Mouse (Mus musculus) forebrain, embryonic 14.5 days (tissue): ENCODE measurements around the gene Wasf3. TPM values are rescaled to one million over a fixed set of nuclear protein-coding genes. Genes with fewer than 3 reads are reported as not detected.

ENCODE experiments used
- ATAC-seq: fragments of 200-750 bp; cut with Nextera tagmentation; 2 replicates; pipeline ENCODE4 v1.8.0; 2017; ENCODE audit warnings: mild to moderate bottlenecking, moderate library complexity
- DNase-seq: peaks from one replicate; pipeline ENCODE4 v3.0.0-alpha.2; 2015; ENCODE audit warnings: low spot score
- H3K27ac ChIP-seq: fragments of 300-500 bp; sonication (generic); 2 replicates; pipeline ENCODE4 v1.5.1; 2014; ENCODE audit warnings: low read depth, mild to moderate bottlenecking, control low read depth, low read length, moderate library complexity
- H3K27me3 ChIP-seq: fragments of 300-500 bp; sonication (generic); replicated peaks from 2 replicates; pipeline ENCODE4 v1.6.1; 2014; ENCODE audit warnings: low read length, control low read depth, mixed read lengths; ENCODE audit not compliant: control insufficient read depth, insufficient read depth
- H3K36me3 ChIP-seq: fragments of 300-500 bp; sonication (generic); 2 replicates; pipeline ENCODE4 v1.6.1; 2014; ENCODE audit warnings: low read length, control low read depth; ENCODE audit not compliant: control insufficient read depth, insufficient read depth
- H3K4me1 ChIP-seq: fragments of 300-500 bp; sonication (generic); 2 replicates; pipeline ENCODE4 v1.6.1; 2014; ENCODE audit warnings: antibody characterized with exemption, low read length, control low read depth; ENCODE audit not compliant: control insufficient read depth, insufficient read depth
- H3K4me2 ChIP-seq: fragments of 300-500 bp; sonication (generic); 2 replicates; pipeline ENCODE4 v1.6.1; 2014; ENCODE audit warnings: mild to moderate bottlenecking, control low read depth, low read length
- H3K4me3 ChIP-seq: fragments of 300-500 bp; sonication (generic); 2 replicates; pipeline ENCODE4 v1.5.1; 2014; ENCODE audit warnings: low read depth, low read length, control low read depth
- H3K9ac ChIP-seq: fragments of 300-500 bp; sonication (generic); 2 replicates; pipeline ENCODE4 v1.6.1; 2014; ENCODE audit warnings: mild to moderate bottlenecking, low read length, control low read depth, moderate library complexity
- H3K9me3 ChIP-seq: fragments of 300-500 bp; sonication (generic); replicated peaks from 2 replicates; pipeline ENCODE4 v1.6.1; 2016; ENCODE audit warnings: low read length, control low read depth, mixed read lengths; ENCODE audit not compliant: control insufficient read depth
- WGBS: fragments of 180-500 bp; shearing (Covaris S2); extraction: QIAGEN DNeasy Blood & Tissue Kit; methylation state at CpG from one replicate; pipeline ENCODE4 v1.1.7; 2014; 5-methylcytosine and 5-hydroxymethylcytosine counted together
- polyA plus RNA-seq: library from polyadenylated mRNA; unstranded; fragments of >200 nt; fragmentation: Nextera tagmentation; extraction: Ambion mirVana; gene quantifications from 2 replicates; pipeline ENCODE4 v1.2.1, GENCODE M21; 2014

Wasf3 gene
- polyA plus RNA-seq, 1 experiment from 2014 or later, result 5.3 TPM

DNA sequence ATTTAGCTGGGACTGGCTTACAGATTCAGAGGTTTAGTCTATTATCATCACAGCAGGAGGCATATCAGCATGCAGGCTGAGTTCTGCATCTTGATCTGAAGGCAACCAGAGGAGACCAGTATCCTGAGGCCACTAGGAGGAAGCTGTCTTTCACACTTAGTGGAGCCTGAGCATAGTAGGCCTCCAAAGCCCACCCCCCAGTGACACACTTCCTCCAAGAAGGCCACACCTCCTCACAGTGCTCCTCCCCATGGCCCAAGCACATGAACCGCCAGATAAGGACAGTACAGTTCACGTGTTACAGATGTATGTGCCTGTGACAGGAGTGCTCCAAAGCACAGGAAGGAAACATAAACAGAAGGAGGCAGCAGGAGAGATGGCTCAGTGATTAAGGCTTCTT, 58.0 kb downstream of the Wasf3 start:
- H3K4me2 ChIP-seq, result no peak overlapping the region
- DNase-seq, result no peak
- H3K4me3 ChIP-seq, result no peak overlapping the region
- H3K9ac ChIP-seq, result no peak overlapping the region
- H3K36me3 ChIP-seq, result peaks cover 5% of the 10 kb centered on the region; the same call in 1 of the 2 replicates
- no peaks in the 10 kb centered on the region for H3K9me3 ChIP-seq
- WGBS, result 85% methylated on average over 2 of the region's 2 CpGs
- H3K27me3 ChIP-seq, result no peaks in the 10 kb centered on the region
- ATAC-seq, result no peak
- no peaks in the 10 kb centered on the region for H3K4me1 ChIP-seq
- H3K27ac ChIP-seq, result no peak overlapping the region

DNA sequence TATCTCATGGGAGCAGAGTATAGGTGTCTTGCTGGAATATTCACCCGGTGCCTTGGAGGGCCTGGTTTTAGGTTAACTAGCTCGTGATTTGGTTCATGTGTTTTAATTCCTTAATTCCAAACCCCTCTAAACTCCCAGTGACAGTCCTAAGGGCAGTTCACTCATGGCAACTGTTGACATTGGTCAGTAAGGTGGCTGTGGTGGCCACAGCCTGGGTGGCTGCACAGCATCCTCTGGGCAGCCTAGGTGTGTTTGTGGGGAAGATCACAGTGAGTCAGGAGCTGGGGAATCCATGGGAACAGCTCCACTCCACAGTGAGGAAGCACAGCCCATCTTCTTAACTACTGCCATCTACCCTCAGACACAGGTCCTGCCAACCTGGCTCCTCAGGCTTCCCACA, 61.8 kb downstream of the Wasf3 start:
- Histone ChIP-seq H3K4me1 (no peaks in the 10 kb centered on the region), H3K9ac (no peak overlapping the region), H3K27me3 (no peaks in the 10 kb centered on the region), H3K27ac (no peak overlapping the region), H3K36me3 (no peaks in the 10 kb centered on the region), H3K4me2 (no peak overlapping the region), H3K9me3 (no peaks in the 10 kb centered on the region), H3K4me3 (no peak overlapping the region)
- no peak for DNase-seq
- ATAC-seq, result no peak
- WGBS, result 94% methylated on average over 2 of the region's 2 CpGs

DNA sequence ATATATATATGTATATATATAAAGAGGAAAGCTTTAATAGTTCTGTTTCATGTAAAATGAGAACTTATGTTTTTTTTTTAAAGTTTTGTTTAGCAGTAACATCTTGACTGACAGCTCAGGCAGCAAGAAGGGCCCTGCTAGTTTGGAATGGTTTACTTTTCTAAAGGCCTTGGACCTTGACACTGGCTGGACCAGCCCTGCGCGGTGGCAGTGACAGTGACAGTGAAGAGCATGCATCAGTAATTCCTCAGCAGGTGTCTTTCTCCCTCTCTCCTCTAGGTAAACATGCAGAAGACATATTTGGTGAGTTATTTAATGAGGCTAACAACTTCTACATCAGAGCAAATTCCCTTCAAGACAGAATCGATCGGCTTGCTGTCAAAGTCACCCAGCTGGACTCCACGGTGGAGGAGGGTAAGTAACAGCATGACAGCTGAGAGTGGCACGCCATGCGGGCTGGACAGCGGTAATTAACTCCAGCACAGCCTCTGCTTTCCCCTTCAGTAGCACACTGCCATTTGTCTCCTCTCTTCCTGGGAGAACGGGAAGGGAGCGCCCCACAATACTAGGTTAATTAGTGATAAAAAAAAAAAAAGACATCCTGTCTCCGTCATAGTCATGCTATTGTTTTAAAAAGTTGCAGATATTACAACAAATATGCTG, 66.9 kb downstream of the Wasf3 start:
- Histone ChIP-seq H3K4me2 (no peak overlapping the region), H3K27ac (no peak overlapping the region), H3K4me3 (no peak overlapping the region), H3K9me3 (no peaks in the 10 kb centered on the region), H3K4me1 (no peaks in the 10 kb centered on the region), H3K36me3 (peaks cover 17% of the 10 kb centered on the region; the same call in 1 of the 2 replicates), H3K27me3 (no peaks in the 10 kb centered on the region), H3K9ac (no peak overlapping the region)
- WGBS, result 68% methylated on average over 11 of the region's 11 CpGs
- DNase-seq (no peak), ATAC-seq (no peak)

DNA sequence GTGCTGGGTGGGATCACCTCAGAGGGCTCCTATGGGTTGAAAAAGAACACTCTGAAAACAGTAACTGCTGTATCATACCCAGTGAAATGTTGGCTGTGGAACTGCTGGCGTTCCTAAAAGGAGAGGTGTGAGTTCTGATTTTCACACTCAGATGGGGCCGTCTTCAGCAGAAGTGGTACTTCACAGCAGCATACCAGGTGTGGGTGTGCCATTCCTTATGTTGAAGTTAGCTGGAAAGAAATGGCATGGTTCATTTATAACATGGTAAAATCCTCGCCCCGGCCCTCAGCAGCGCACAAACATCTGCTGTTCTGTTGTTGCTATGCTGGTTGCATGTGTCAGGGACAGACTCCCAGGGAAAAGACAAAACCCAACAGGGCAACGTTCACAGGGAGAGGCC, 68.8 kb downstream of the Wasf3 start:
- 93% methylated on average over 6 of the region's 6 CpGs for WGBS

DNA sequence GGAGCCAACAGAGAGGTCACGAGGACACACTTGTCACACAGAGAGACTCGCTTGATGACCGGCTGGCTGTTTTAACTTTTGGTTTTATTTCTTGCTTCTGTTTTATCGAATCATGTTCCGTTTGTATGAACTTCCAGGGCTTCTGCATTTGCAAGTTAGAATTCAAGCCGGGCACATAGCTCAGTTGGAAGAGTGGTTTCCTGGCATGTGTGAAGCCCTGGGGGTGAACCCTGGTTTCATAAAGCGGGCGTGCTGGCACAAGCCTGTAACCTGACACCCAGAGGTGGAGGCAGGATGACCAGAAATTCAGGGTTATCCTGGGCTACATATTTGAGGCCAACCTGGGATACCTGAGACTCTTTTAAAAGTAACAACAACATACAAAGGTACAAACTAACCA, 76.8 kb downstream of the Wasf3 start:
- WGBS, result 92% methylated on average over 8 of the region's 8 CpGs
- H3K27ac ChIP-seq, result no peak overlapping the region
- H3K27me3 ChIP-seq, result no peaks in the 10 kb centered on the region
- ATAC-seq (no peak), DNase-seq (no peak)
- no peak overlapping the region for H3K4me2 ChIP-seq
- no peaks in the 10 kb centered on the region for H3K4me1 ChIP-seq
- peaks cover 22% of the 10 kb centered on the region; the same call in 1 of the 2 replicates for H3K36me3 ChIP-seq
- no peaks in the 10 kb centered on the region for H3K9me3 ChIP-seq
- H3K4me3 ChIP-seq, result no peak overlapping the region
- H3K9ac ChIP-seq, result no peak overlapping the region

More for the DNA sequence above, 68.8 kb downstream of the Wasf3 start:
- DNase-seq, result no peak
- H3K9ac ChIP-seq, result no peak overlapping the region
- no peak overlapping the region for H3K4me3 ChIP-seq
- H3K9me3 ChIP-seq, result no peaks in the 10 kb centered on the region
- no peak overlapping the region for H3K27ac ChIP-seq
- no peak for ATAC-seq
- peaks cover 17% of the 10 kb centered on the region; the same call in 1 of the 2 replicates for H3K36me3 ChIP-seq
- H3K27me3 ChIP-seq, result no peaks in the 10 kb centered on the region
- no peaks in the 10 kb centered on the region for H3K4me1 ChIP-seq
- no peak overlapping the region for H3K4me2 ChIP-seq

DNA sequence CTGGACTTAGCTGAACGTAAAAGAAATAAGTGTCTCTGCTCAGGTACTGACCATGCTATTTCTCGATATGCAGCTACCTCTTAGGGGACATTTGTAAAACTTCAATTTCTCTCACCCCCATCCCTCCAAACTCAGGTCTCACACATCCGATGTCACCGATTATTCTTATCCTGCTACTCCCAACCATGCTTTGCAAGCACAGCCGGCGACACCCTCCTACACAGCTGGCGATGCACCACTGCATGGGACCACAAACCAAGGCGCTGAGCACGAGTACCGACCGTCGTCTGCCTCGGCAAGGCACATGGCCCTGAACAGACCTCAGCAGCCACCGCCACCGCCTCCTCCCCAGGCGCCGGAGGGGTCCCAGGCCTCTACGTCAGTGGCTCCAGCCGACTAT, 81.9 kb downstream of the Wasf3 start:
- Histone ChIP-seq H3K4me1 (no peaks in the 10 kb centered on the region), H3K27me3 (no peaks in the 10 kb centered on the region), H3K9me3 (no peaks in the 10 kb centered on the region), H3K9ac (no peak overlapping the region), H3K27ac (no peak overlapping the region), H3K4me2 (no peak overlapping the region), H3K36me3 (peaks cover 12% of the 10 kb centered on the region), H3K4me3 (no peak overlapping the region)
- 94% methylated on average over 19 of the region's 19 CpGs for WGBS
- ATAC-seq (no peak), DNase-seq (no peak)

DNA sequence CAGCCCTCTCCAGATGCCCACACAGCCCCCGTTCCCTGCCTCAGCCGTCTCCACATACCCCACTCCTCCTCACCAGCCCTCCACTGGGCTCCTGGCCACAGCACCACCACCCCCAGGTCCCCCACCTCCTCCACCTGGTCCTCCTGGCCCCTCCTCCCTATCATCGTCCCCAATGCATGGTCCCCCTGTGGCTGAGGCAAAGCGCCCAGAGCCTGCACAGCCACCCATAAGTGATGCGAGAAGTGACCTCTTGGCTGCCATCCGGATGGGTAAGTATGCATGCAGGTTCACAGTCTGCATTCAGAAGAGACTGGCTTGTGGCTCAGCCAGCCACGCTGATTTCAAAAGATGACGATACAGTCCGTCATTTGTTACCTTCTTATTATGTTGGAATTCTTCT, 83.5 kb downstream of the Wasf3 start:
- Histone ChIP-seq H3K4me2 (no peak overlapping the region), H3K27me3 (no peaks in the 10 kb centered on the region), H3K9ac (no peak overlapping the region), H3K4me3 (no peak overlapping the region), H3K4me1 (no peaks in the 10 kb centered on the region), H3K27ac (no peak overlapping the region), H3K36me3 (peaks cover 9% of the 10 kb centered on the region), H3K9me3 (no peaks in the 10 kb centered on the region)
- DNase-seq (no peak), ATAC-seq (no peak)
- 90% methylated on average over 9 of the region's 9 CpGs for WGBS

DNA sequence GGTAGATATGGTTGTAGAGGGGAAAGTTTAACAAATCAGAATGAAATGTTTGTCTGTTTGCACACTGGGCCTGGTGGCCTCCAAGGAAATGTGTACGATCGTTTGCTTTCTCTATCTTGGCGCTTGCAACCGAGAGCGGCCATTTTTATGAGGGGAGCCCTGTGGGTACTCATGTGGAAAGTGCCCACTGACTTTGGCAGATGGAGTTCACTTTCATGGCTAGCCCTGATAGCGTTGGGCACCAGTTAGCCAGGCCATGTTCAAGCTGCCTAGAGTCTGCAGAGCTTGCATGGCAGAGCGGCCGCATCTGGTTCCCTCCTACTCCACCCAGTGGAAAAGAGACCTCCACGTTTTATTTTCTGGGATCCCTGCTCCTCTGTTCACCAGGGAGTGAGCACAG, 86.0 kb downstream of the Wasf3 start:
- Histone ChIP-seq H3K27ac (no peak overlapping the region), H3K4me3 (no peak overlapping the region), H3K36me3 (peaks cover 9% of the 10 kb centered on the region), H3K9ac (no peak overlapping the region), H3K9me3 (no peaks in the 10 kb centered on the region), H3K4me2 (no peak overlapping the region), H3K27me3 (no peaks in the 10 kb centered on the region), H3K4me1 (no peaks in the 10 kb centered on the region)
- WGBS, result 87% methylated on average over 9 of the region's 9 CpGs
- DNase-seq (no peak), ATAC-seq (no peak)

DNA sequence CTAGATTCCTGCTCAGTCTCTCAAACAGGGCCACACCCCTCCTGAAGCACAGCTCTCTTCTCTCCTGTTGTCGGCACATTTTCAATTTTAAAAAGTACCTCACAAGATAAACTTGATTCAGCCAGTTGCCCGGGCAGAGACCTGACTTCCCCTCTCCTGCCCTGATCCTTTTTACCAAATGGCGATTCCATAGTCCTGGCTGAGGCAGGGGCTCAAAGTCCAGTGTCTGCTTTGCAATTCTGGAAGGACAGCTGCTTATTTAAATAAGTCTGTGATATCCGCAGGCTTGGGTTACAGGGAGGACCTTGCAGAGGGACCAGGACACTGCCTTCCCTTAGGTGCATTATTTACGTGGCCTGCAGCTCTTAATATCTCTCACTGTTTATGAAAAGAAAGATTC, 86.5 kb downstream of the Wasf3 start:
- H3K36me3 ChIP-seq, result peaks cover 9% of the 10 kb centered on the region
- ATAC-seq, result no peak
- H3K4me2 ChIP-seq, result no peak overlapping the region
- no peaks in the 10 kb centered on the region for H3K9me3 ChIP-seq
- H3K4me1 ChIP-seq, result no peaks in the 10 kb centered on the region
- H3K27me3 ChIP-seq, result no peaks in the 10 kb centered on the region
- H3K9ac ChIP-seq, result no peak overlapping the region
- DNase-seq, result no peak
- no peak overlapping the region for H3K4me3 ChIP-seq
- 94% methylated on average over 5 of the region's 5 CpGs for WGBS
- H3K27ac ChIP-seq, result no peak overlapping the region
